Mouse (Mus musculus) MEL (cell line): ENCODE measurements around the gene Gxylt2. TPM values are rescaled to one million over a fixed set of nuclear protein-coding genes. Genes with fewer than 3 reads are reported as not detected.

Experiments used
- DNase-seq: peaks from one replicate; pipeline ENCODE4 v3.0.0; 2011; ENCODE audit warnings: low read depth, low spot score
- H3K27ac ChIP-seq: 2 replicates; pipeline ENCODE4 v1.5.1; 2012; ENCODE audit warnings: low read depth, mild to moderate bottlenecking, control low read depth, low read length, moderate library complexity; ENCODE audit not compliant: control insufficient read depth
- H3K27me3 ChIP-seq, 2 experiments: fragments of 150-350 bp in 1 of 2; sonication (generic) in 1 of 2; 2 replicates each; pipeline ENCODE4 v1.6.1; 2012; ENCODE audit warnings: low read length in 2 of 2, mild to moderate bottlenecking in 2 of 2, improper control_type of control experiment in 1 of 2, moderate library complexity in 1 of 2; ENCODE audit not compliant: insufficient read depth in 2 of 2, control insufficient read depth in 1 of 2
- H3K36me3 ChIP-seq, 2 experiments: 2 replicates each; pipeline ENCODE4 v1.6.1; 2012 to 2014; ENCODE audit warnings: low read length in 2 of 2, improper control_type of control experiment in 1 of 2, inconsistent platforms in 1 of 2, mild to moderate bottlenecking in 1 of 2; ENCODE audit not compliant: insufficient read depth in 2 of 2, control insufficient read depth in 1 of 2
- H3K4me1 ChIP-seq, 2 experiments: fragments of 150-350 bp in 1 of 2; sonication (generic) in 1 of 2; 2 replicates each; pipeline ENCODE4 v1.6.1; 2012; ENCODE audit warnings: low read length in 2 of 2, improper control_type of control experiment in 1 of 2, mild to moderate bottlenecking in 1 of 2; ENCODE audit not compliant: insufficient read depth in 2 of 2, control insufficient read depth in 1 of 2
- H3K4me3 ChIP-seq, 2 experiments: fragments of 150-350 bp in 1 of 2; sonication (generic) in 1 of 2; 2 replicates each; pipeline ENCODE4 v1.5.1; 2012; ENCODE audit warnings: low read depth in 2 of 2, low read length in 2 of 2, mild to moderate bottlenecking in 2 of 2, moderate library complexity in 2 of 2, control low read depth in 1 of 2, improper control_type of control experiment in 1 of 2; ENCODE audit not compliant: control insufficient read depth in 1 of 2, insufficient read depth in 1 of 2
- H3K79me2 ChIP-seq: 2 replicates; pipeline ENCODE4 v1.6.1; 2012; ENCODE audit warnings: mild to moderate bottlenecking, low read length, moderate library complexity; ENCODE audit not compliant: control insufficient read depth, poor library complexity, insufficient read depth
- H3K9ac ChIP-seq: 2 replicates; pipeline ENCODE4 v1.6.1; 2012; ENCODE audit warnings: low read depth, mild to moderate bottlenecking, control low read depth, low read length, moderate library complexity; ENCODE audit not compliant: control insufficient read depth, poor library complexity, severe bottlenecking
- H3K9me3 ChIP-seq: fragments of 150-350 bp; sonication (generic); replicated peaks from 2 replicates; pipeline ENCODE4 v1.6.1; 2012; ENCODE audit warnings: mild to moderate bottlenecking, low read length, improper control_type of control experiment, moderate library complexity; ENCODE audit not compliant: insufficient read depth
- CHD1 ChIP-seq: IDR thresholded peaks from 2 replicates; pipeline ENCODE4 v1.6.1; 2012; ENCODE audit warnings: low read depth, mild to moderate bottlenecking, inconsistent platforms, low read length, improper control_type of control experiment
- CHD2 ChIP-seq: IDR thresholded peaks from 2 replicates; pipeline ENCODE4 v1.6.1; 2011; ENCODE audit warnings: low read length, improper control_type of control experiment
- CTCF ChIP-seq, 3 experiments: IDR thresholded peaks in 2 of 3; conservative IDR thresholded peaks in 1 of 3; 2 replicates each; pipeline ENCODE4 v1.5.1; 2011 to 2012; ENCODE audit warnings: low read length in 3 of 3, low read depth in 2 of 3, mild to moderate bottlenecking in 2 of 3, improper control_type of control experiment in 1 of 3, inconsistent platforms in 1 of 3, mixed read lengths in 1 of 3, moderate library complexity in 1 of 3; ENCODE audit not compliant: control insufficient read depth in 1 of 3, insufficient read depth in 1 of 3, poor library complexity in 1 of 3, severe bottlenecking in 1 of 3
- E2F4 ChIP-seq: IDR thresholded peaks from 2 replicates; pipeline ENCODE4 v1.6.1; 2011; ENCODE audit warnings: low read depth, low read length, improper control_type of control experiment, borderline replicate concordance
- ELF1 ChIP-seq: IDR thresholded peaks from 2 replicates; pipeline ENCODE4 v1.6.1; 2014; ENCODE audit warnings: low read depth, mild to moderate bottlenecking, inconsistent platforms, low read length, improper control_type of control experiment, moderate library complexity
- ETS1 ChIP-seq: IDR thresholded peaks from 2 replicates; pipeline ENCODE4 v1.6.1; 2012; ENCODE audit warnings: low read depth, mild to moderate bottlenecking, inconsistent platforms, low read length, improper control_type of control experiment, moderate library complexity
- GATA1 ChIP-seq: IDR thresholded peaks from 2 replicates; pipeline ENCODE4 v1.6.1; 2011; ENCODE audit warnings: low read depth, low read length, improper control_type of control experiment
- JUND ChIP-seq: IDR thresholded peaks from 2 replicates; pipeline ENCODE4 v1.6.1; 2011; ENCODE audit warnings: low read depth, mild to moderate bottlenecking, improper control_type of control experiment, low read length
- KAT2A ChIP-seq: conservative IDR thresholded peaks from 2 replicates; pipeline ENCODE4 v1.6.1; 2012; ENCODE audit warnings: low read depth, low read length, improper control_type of control experiment, inconsistent platforms
- MAFK ChIP-seq: IDR thresholded peaks from 2 replicates; pipeline ENCODE4 v1.6.1; 2011; ENCODE audit warnings: low read depth, mild to moderate bottlenecking, low read length, improper control_type of control experiment, borderline replicate concordance
- MAZ ChIP-seq: IDR thresholded peaks from 2 replicates; pipeline ENCODE4 v1.6.1; 2012; ENCODE audit warnings: low read depth, mild to moderate bottlenecking, inconsistent platforms, low read length, improper control_type of control experiment
- MEF2A ChIP-seq: IDR thresholded peaks from 2 replicates; pipeline ENCODE4 v1.6.1; 2014; ENCODE audit warnings: low read depth, mild to moderate bottlenecking, inconsistent platforms, low read length, improper control_type of control experiment; ENCODE audit not compliant: poor library complexity, insufficient replicate concordance, severe bottlenecking; ENCODE audit errors: extremely low read depth
- MXI1 ChIP-seq: IDR thresholded peaks from 2 replicates; pipeline ENCODE4 v1.6.1; 2011; ENCODE audit warnings: mild to moderate bottlenecking, low read depth, low read length, improper control_type of control experiment
- MYC ChIP-seq: IDR thresholded peaks from 2 replicates; pipeline ENCODE4 v1.6.1; 2011; ENCODE audit warnings: low read depth, mild to moderate bottlenecking, low read length, improper control_type of control experiment, moderate library complexity
- NELFE ChIP-seq: IDR thresholded peaks from 2 replicates; pipeline ENCODE4 v1.6.1; 2011; ENCODE audit warnings: low read depth, low read length, improper control_type of control experiment
- NRF1 ChIP-seq: IDR thresholded peaks from 2 replicates; pipeline ENCODE4 v1.6.1; 2014; ENCODE audit warnings: low read depth, mild to moderate bottlenecking, inconsistent platforms, low read length, improper control_type of control experiment, moderate library complexity; ENCODE audit not compliant: poor library complexity, insufficient read depth, severe bottlenecking
- POLR2AphosphoS2 ChIP-seq: IDR thresholded peaks from 2 replicates; pipeline ENCODE4 v1.6.1; 2011; ENCODE audit warnings: low read length, improper control_type of control experiment
- SIN3A ChIP-seq: IDR thresholded peaks from 2 replicates; pipeline ENCODE4 v1.6.1; 2012; ENCODE audit warnings: low read length, improper control_type of control experiment, inconsistent platforms
- TBP ChIP-seq: IDR thresholded peaks from 2 replicates; pipeline ENCODE4 v1.8.0; 2011; ENCODE audit warnings: low read depth, low read length, improper control_type of control experiment
- TCF12 ChIP-seq: IDR thresholded peaks from 2 replicates; pipeline ENCODE4 v1.6.1; 2014; ENCODE audit warnings: low read depth, mild to moderate bottlenecking, inconsistent platforms, low read length, improper control_type of control experiment, moderate library complexity
- UBTF ChIP-seq: IDR thresholded peaks from 2 replicates; pipeline ENCODE4 v1.6.1; 2012; ENCODE audit warnings: low read depth, mild to moderate bottlenecking, inconsistent platforms, low read length, improper control_type of control experiment, moderate library complexity, borderline replicate concordance; ENCODE audit not compliant: insufficient read depth
- USF1 ChIP-seq: IDR thresholded peaks from 2 replicates; pipeline ENCODE4 v1.6.1; 2014; ENCODE audit warnings: low read depth, mild to moderate bottlenecking, inconsistent platforms, low read length, improper control_type of control experiment, moderate library complexity
- USF2 ChIP-seq, 2 experiments: IDR thresholded peaks; 2 replicates each; pipeline ENCODE4 v1.6.1; 2011 to 2012; ENCODE audit warnings: improper control_type of control experiment in 2 of 2, low read length in 2 of 2, borderline replicate concordance in 1 of 2, inconsistent platforms in 1 of 2, low read depth in 1 of 2, mild to moderate bottlenecking in 1 of 2; ENCODE audit not compliant: insufficient read depth in 1 of 2
- ZC3H11A ChIP-seq: IDR thresholded peaks from 2 replicates; pipeline ENCODE4 v1.6.1; 2012; ENCODE audit warnings: low read depth, mild to moderate bottlenecking, inconsistent platforms, low read length, improper control_type of control experiment
- ZMIZ1 ChIP-seq: IDR thresholded peaks from 2 replicates; pipeline ENCODE4 v1.6.1; 2012; ENCODE audit warnings: low read depth, mild to moderate bottlenecking, inconsistent platforms, low read length, improper control_type of control experiment, moderate library complexity
- ZNF384 ChIP-seq: IDR thresholded peaks from 2 replicates; pipeline ENCODE4 v1.6.1; 2012; ENCODE audit warnings: low read depth, mild to moderate bottlenecking, inconsistent platforms, low read length, improper control_type of control experiment
- polyA plus RNA-seq, 2 experiments: library from polyadenylated mRNA; stranded (reverse) in 1 of 2; unstranded in 1 of 2; fragments of >175 nt in 1 of 2; fragments of >200 nt in 1 of 2; gene quantifications; 2 replicates each; pipeline versions ENCODE4 v1.2.1 to v1.2.4; 2012; ENCODE audit warnings: low replicate concordance in 2 of 2, low read depth in 1 of 2; ENCODE audit not compliant: insufficient read length in 2 of 2, insufficient read depth in 1 of 2, missing spikeins in 1 of 2
- total RNA-seq: library from RNA; depleted of rRNA; stranded (reverse); fragments of 300-350 nt; gene quantifications from 2 replicates; pipeline ENCODE4 v1.2.3, GENCODE M21; 2012

Gene Gxylt2
- total and polyA plus RNA-seq, 3 experiments, result not detected

GRCm38 (mm10) chr6:100826046-100826445 lies 121.5 kb downstream of the Gxylt2 start:
- H3K27me3 ChIP-seq, result no peaks in the 10 kb centered on the region
- DNase-seq, result no peak
- H3K4me1 ChIP-seq, result peaks cover 0 to under 1% of the 10 kb centered on the region in 2 experiments; a peak in 1 of 4 replicates
- H3K9me3 ChIP-seq, result no peaks in the 10 kb centered on the region
- no peak overlapping the region for H3K27ac ChIP-seq
- no peak for TF ChIP-seq MAFK
- TF ChIP-seq CTCF (IDR thresholded peaks at IDR 0.05 in 2 of 3, conservative IDR thresholded peaks at IDR 0.05 in 1 of 3; ENCODE audit: control insufficient read depth in 1 of 3, insufficient read depth in 1 of 3, low read depth in 2 of 3, low read length in 3 of 3, poor library complexity in 1 of 3, severe bottlenecking in 1 of 3), result no peak
- TF ChIP-seq NELFE, result no peak
- no peak for TF ChIP-seq ETS1
- TF ChIP-seq ZC3H11A, result no peak
- no peak for TF ChIP-seq CHD2
- no peak for TF ChIP-seq ELF1
- TF ChIP-seq ZNF384, result no peak
- no peak for TF ChIP-seq SIN3A
- TF ChIP-seq GATA1, result no peak
- TF ChIP-seq MXI1, result no peak
- no peak for TF ChIP-seq TBP
- TF ChIP-seq MEF2A, result no peak
- TF ChIP-seq CHD1, result no peak
- TF ChIP-seq NRF1, result no peak
- no peak for TF ChIP-seq ZMIZ1
- no peak for TF ChIP-seq UBTF
- TF ChIP-seq USF1, result no peak
- no peak for TF ChIP-seq JUND
- TF ChIP-seq TCF12, result no peak
- peaks cover 0 to 1% of the 10 kb centered on the region in 2 experiments; a peak in 1 of 4 replicates for H3K36me3 ChIP-seq
- no peak overlapping the region for H3K4me3 ChIP-seq
- H3K9ac ChIP-seq, result no peak overlapping the region
- H3K79me2 ChIP-seq, result no peaks in the 10 kb centered on the region

- Histone ChIP-seq H3K27ac (no peak overlapping the region), H3K4me3 (no peak overlapping the region), H3K9me3 (no peaks in the 10 kb centered on the region), H3K9ac (no peak overlapping the region), H3K4me1 (peaks cover 0 to 14% of the 10 kb centered on the region in 2 experiments; a peak in 1 of 4 replicates), H3K27me3 (no peaks in the 10 kb centered on the region), H3K79me2 (no peaks in the 10 kb centered on the region; the same call in 1 of the 2 replicates), H3K36me3 (peaks cover 0 to 6% of the 10 kb centered on the region in 2 experiments; a peak in 2 of 4 replicates)
- DNase-seq, result no peak
- TF ChIP-seq E2F4 (no peak), MYC (no peak), KAT2A (no peak), USF2 (IDR thresholded peaks at IDR 0.05; ENCODE audit: borderline replicate concordance in 1 of 2, insufficient read depth in 1 of 2, low read depth in 1 of 2, low read length in 2 of 2) (no peak), MAZ (no peak), UBTF (no peak), NRF1 (no peak), POLR2AphosphoS2 (no peak)
Measured at GRCm38 (mm10) chr6:100828565-100828964, 124.0 kb downstream of the Gxylt2 start.
